Mouse (Mus musculus): ENCODE data around the gene Dyrk2.

Gene Dyrk2

DNA sequence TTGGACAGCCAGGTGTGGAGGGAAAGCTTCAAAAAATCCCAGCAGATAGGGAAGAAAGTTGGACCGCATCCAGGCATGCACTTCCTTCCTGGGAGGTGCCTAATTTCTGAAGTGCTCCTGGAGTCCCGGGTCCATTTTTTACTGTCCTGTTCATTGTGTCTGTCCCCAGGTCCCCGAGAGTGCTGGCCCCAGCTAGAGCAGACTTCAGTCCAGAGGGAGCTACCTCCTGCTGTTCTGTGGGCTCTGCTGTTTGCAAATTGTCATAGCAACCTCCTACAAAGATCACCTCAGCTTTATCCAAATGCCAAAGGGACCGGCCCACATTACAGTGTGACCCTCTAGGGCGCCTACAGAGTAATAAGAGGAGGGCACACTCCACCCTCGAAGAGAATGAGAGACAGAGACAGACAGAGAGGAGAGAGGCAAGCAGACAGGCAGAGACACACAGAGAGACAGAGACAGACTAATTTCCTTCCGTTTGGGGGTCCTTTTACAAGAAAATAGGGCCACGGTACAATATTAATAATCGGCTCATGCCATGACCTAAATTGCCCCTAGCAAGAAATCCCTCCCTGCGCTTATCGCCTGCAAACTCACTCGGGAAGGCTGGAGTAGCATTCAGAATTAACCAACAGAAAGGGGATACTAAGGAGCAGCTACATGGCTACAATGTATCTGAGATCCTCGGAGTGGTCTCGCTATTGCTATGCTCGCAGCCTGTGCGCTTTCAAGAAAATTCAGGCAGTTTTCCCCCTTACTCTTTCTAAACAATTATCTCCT is at the start of gene Dyrk2:
Dyrk2 (minus strand) TSS at position 9 of the 780 bp plus-strand sequence.
- peak in 1 of 2 experiments; percentile 18 for DNase-seq

DNA sequence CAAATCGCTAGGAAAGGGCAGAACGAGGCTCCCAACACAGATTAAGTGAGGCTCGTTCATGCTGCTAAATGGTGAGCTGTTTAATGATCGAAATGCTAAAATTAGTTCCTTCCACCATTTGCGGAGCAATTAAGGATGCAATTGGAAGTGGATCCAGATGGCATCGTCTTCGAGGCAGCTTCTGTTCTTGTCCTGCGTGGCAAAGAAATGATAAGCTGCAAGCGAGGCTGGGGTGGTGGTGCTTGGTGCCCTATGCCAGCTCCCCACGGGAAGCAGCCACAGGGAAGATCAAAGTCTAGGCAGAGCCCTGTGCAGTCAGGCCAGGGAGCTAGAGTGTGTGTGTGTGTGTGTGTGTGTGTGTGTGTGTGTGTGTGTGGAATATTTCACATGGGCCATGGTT is 32.6 kb upstream of the Dyrk2 start:
- DNase-seq: no peak

DNA sequence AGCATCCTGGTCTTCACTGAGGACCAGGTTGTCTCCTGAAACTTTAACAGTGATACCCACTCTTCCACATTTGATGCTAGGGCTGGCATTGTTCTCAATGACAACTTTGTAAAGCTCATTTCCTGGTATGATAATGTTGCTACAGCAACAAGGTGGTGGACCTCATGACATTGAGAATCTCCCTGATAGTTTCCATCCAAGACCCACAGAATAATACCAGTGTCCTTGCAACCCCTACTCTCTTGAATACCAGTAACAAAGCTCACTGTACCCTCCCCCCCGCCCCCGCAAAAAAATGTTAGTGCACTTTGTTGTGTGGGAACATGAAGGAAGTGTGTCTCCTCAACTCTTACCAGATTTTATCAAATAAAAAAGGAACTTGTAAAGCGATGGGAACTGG is 23.6 kb upstream of the Dyrk2 start:
- DNase-seq: no peak

DNA sequence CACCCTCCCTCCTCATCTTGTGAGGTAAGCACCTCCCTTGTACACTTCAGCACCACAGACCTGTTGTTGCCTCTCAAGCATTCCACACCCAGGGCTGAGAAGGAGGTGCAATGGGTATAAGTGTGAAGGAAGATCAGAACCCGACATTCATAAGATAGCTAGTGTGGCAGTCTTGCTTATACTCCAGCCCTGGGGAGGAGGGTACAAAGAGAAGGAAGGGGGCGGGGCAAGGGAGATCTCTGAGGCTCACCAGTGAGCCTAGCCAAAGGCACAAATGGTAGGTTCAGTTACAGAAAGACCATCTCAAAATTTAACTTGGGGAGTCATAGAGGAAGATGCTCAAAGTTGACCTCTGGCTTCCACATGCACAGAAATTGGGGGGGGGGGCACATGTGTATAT is 14.1 kb upstream of the Dyrk2 start:
- DNase-seq: peak in 1 of 2 experiments; percentile 44

- peak in 1 of 2 experiments; percentile 22 for DNase-seq
These were observed 13.3 kb upstream of the Dyrk2 start for GRCm38 (mm10) chr10:118883317-118883716.

DNA sequence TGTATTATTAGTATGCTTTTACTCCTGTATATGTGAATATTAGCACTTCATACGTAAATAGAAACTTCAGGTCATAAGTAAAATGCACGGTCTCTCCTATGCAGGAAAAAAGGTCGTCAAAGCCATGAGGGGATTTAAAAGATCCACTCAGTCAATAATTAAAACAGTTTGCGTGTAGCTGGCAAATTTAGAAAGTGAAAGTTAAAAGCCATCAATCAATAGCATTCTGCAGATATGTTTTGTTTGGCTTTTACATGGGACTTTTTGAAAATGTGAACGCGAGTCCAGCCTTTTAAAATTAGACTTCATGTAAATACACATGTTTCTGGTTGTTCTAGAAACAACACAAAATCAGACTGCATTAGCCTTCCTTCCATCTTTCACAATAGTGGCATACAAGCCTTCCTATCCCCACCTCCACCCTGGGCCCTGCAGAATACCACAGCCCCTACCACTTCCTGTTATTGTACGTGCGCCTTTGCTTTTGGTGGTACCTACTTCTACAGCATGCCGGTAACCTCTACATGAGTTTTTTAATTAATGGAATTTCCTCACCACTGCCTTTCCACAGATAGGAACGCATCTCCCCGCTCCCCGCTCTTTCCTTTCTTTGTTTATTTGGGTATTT is 12.4 kb upstream of the Dyrk2 start:
- DNase-seq: peak; percentile 70 to 87

- DNase-seq: no peak
These were observed 10.8 kb upstream of the Dyrk2 start for GRCm38 (mm10) chr10:118880776-118881175.

- no peak for DNase-seq
These were observed 2.2 kb upstream of the Dyrk2 start for GRCm38 (mm10) chr10:118872196-118872595.

GRCm38 (mm10) chr10:118869591-118870001 is 413 bp downstream of the Dyrk2 start:
- DNase-seq: peak; percentile 61 to 72

DNA sequence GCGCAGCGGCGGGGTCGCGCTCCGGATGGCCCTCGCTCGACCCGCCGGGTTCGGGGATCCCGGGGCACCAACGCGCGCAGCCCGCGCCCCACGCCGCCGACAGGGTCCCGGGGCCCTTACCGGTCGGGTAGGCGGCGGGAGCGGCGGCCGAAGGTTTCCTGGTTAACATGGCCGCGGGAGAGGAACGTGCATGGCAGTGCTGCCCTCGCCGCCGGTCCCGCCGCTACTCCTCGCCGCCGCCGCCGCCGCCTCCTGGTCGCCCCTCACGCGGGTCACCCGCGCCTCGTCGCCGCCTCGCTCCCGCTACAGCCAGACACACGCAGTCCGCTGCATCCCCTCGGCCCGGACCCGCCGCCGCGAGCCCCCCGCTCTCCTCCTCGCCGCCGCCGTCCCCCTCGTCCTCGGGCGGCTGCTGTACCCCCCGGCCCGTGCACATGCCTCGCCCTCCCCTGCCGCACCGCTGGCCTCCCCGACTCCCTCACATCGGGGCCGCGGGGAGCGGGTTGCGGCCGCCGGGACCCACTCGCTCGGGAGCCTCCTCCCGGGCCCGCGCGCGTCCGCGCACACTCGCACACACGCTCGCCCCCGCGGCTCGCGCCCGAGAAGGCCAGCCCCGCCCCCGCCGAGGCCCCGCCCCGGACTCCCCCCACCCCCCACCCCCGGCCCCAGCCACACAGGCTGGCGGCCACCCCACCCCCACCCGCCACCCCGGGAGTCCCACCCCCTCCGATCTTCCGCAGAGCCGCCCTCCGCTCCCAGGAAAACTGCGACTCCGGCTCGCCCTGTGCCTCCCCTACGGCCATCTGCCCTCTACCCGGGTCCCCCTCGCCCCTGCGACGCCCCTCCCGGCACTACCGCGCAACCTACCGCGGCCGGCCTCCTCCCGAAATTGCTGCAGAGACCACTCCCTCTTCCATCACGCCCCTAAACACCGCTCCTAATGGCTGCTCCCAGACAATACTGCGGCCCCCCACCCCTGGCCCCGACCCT is 1.1 kb downstream of the Dyrk2 start:
- DNase-seq: peak; percentile 72 to 80

- peak; percentile 50 to 52 for DNase-seq
These were observed 2.0 kb downstream of the Dyrk2 start for GRCm38 (mm10) chr10:118867896-118868600.

GRCm38 (mm10) chr10:118867304-118867895 is 2.6 kb downstream of the Dyrk2 start:
- DNase-seq: peak in 1 of 2 experiments; percentile 25

- no peak for DNase-seq
These were observed 5.0 kb downstream of the Dyrk2 start for GRCm38 (mm10) chr10:118864976-118865375.

DNA sequence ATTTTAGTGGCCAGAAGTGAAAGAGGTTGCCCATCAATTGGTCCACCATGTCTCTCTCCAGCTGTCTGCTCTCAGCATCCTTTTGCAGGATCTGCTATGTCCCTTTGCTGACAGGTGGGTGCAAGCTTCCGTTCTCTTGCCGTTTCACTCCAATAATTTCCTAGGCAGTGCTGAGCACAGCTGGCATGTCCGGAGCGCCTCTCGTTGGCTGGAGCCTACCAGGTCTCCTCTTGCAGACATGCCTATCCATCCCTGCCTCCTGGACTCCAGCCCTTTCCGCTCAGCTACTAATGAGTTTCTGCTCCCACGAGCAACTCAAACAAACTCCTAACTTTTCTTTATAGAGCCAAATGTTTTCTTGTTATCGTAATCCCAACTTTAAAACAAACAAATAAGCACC is 6.4 kb downstream of the Dyrk2 start:
- no peak for DNase-seq

- no peak for DNase-seq
These were observed 7.8 kb downstream of the Dyrk2 start for GRCm38 (mm10) chr10:118862233-118862632.

DNA sequence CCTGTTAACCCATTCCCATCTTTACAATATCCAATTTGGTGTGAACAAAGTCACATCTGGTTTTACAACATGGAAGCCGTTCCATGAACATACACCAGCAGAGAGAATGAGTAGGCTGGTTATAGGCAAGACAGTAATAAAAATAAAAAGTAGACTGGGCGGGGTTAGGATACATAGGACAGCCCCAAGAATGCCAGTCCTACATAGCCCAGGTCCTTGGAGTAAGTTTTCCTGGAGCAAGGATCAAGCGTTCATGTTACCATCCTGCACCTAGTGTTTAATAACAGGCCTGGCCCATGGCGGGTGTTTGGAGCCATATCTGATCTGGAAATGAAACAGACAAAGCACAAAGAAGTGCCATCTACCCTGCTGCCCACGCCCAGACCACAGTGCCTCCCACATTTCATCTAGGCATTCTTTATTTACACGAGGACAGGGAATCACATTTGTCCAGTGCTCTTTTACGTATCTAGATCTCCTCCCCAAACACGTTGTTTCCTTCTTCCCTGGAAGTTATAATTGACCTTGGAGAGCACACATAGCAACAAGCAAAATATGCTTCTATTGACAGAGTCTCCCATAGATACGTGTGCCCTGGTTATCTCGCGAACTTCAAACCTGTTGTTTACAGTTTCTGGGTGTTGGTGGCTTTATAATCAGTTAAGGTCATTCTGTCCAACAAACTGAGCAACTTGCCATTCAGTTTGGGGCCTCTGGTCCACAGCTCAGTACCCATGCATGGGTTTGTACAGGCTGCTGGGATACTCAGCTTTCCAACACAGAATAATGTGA is 8.6 kb downstream of the Dyrk2 start:
- no peak for DNase-seq

GRCm38 (mm10) chr10:118859655-118860054 is 10.4 kb downstream of the Dyrk2 start:
- no peak for DNase-seq

- no peak for DNase-seq
These were observed 15.4 kb downstream of the Dyrk2 start for GRCm38 (mm10) chr10:118854641-118855040.

- DNase-seq: no peak
These were observed 17.5 kb downstream of the Dyrk2 start for GRCm38 (mm10) chr10:118852554-118852953.

DNA sequence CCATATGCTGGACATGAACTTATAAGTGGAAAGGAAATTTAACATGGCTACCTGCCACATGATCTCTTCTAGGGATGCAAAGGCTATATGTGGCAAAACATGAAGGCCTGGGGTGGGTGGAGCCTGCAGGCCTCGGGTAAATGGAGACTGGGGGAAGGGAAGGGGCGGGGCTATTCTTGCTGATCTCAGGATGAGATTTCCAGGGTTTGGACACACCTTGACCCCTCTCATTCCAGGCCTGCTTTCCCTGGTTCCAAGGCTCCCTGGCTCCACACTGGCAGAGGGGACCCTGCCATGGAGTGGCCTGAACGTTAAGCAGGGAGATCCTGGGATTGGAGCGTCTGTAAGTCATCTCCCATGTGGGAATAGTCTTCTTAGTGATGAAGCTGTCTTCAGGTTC is 21.5 kb downstream of the Dyrk2 start:
- no peak for DNase-seq

DNA sequence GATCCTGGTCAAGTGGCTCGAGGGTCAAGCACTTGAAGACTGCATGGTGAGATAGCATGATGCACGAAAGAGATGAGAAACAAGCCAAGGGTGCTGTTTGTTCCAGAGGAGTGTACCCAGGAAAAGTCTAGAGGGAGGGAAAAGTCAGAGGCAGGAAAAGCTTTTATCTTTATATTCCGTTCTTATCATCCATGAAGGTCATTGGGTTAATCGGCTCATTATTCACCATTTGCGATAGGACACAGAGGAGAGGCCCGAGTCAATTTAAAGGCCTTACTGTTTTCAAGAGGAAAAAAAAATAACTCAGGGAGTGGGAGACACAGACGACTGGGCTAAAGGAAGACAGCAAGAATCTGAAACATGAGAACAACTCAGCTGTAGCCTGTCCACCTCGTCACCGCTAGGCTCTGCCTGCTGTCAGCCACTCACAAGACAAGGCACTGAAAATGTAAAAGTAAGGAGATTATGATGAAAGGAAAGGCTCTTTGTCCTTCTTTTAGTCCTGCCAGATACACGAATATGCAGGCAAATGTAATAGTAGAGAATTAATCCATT is 22.9 kb downstream of the Dyrk2 start:
- no peak for DNase-seq

Measured in thymus, adult 18-20 months (tissue).